Mouse (Mus musculus) heart, postnatal 0 days (tissue): ENCODE measurements at regions not wholly inside any gene's neighbourhood (a gene's known extent, or its start where the extent isn't known, plus 50 kb on each side); places are given as distances from the start of the nearest gene placed in this dataset.
"Not testable (repeated sequence)": the region's sequence is repeated elsewhere in the genome, so short reads cannot be mapped to it uniquely, and the experiment has no call there.

Source experiments
- ATAC-seq: fragments of 200-750 bp; cut with Nextera tagmentation; 2 replicates; pipeline ENCODE4 v1.8.0; 2017; ENCODE audit warnings: low read depth, moderate number of reproducible peaks, moderate library complexity; ENCODE audit not compliant: insufficient read depth
- DNase-seq: peaks from one replicate; pipeline ENCODE4 v3.0.0-alpha.2; 2016; ENCODE audit warnings: low spot score
- H3K27ac ChIP-seq: fragments of 300-500 bp; sonication (generic); 2 replicates; pipeline ENCODE4 v1.5.1; 2014; ENCODE audit warnings: low read depth, mild to moderate bottlenecking
- H3K27me3 ChIP-seq: fragments of 300-500 bp; sonication (generic); 2 replicates; pipeline ENCODE4 v1.6.1; 2014; ENCODE audit warnings: low read length, mixed read lengths; ENCODE audit not compliant: control insufficient read depth, insufficient read depth
- H3K36me3 ChIP-seq: fragments of 300-500 bp; sonication (generic); replicated peaks from 2 replicates; pipeline ENCODE4 v1.6.1; 2014; ENCODE audit warnings: low read length, mixed read lengths; ENCODE audit not compliant: control insufficient read depth, insufficient read depth
- H3K4me1 ChIP-seq: fragments of 300-500 bp; sonication (generic); 2 replicates; pipeline ENCODE4 v1.6.1; 2014; ENCODE audit warnings: antibody characterized with exemption; ENCODE audit not compliant: control insufficient read depth, insufficient read depth
- H3K4me2 ChIP-seq: fragments of 300-500 bp; sonication (generic); 2 replicates; pipeline ENCODE4 v1.6.1; 2014; ENCODE audit warnings: low read depth, mild to moderate bottlenecking, low read length, moderate library complexity
- H3K4me3 ChIP-seq: fragments of 300-500 bp; sonication (generic); 2 replicates; pipeline ENCODE4 v1.5.1; 2014; ENCODE audit warnings: low read depth, low read length
- H3K9ac ChIP-seq: fragments of 300-500 bp; sonication (generic); replicated peaks from 2 replicates; pipeline ENCODE4 v1.6.1; 2014; ENCODE audit warnings: low read depth, low read length, mixed read lengths
- H3K9me3 ChIP-seq: fragments of 300-500 bp; sonication (generic); replicated peaks from 2 replicates; pipeline ENCODE4 v1.6.1; 2016; ENCODE audit warnings: low read length; ENCODE audit not compliant: control insufficient read depth
- CTCF ChIP-seq: IDR thresholded peaks from 2 replicates; pipeline ENCODE4 v1.5.1; 2016; ENCODE audit warnings: antibody characterized with exemption, control low read depth, low read depth
- EP300 ChIP-seq: IDR thresholded peaks from 2 replicates; pipeline ENCODE4 v1.6.1; 2016; ENCODE audit warnings: antibody characterized with exemption, low read depth
- WGBS: fragments of 180-500 bp; shearing (Covaris S2); extraction: QIAGEN DNeasy Blood & Tissue Kit; methylation state at CpG from one replicate; pipeline ENCODE4 v1.1.7; 2014; 5-methylcytosine and 5-hydroxymethylcytosine counted together

DNA sequence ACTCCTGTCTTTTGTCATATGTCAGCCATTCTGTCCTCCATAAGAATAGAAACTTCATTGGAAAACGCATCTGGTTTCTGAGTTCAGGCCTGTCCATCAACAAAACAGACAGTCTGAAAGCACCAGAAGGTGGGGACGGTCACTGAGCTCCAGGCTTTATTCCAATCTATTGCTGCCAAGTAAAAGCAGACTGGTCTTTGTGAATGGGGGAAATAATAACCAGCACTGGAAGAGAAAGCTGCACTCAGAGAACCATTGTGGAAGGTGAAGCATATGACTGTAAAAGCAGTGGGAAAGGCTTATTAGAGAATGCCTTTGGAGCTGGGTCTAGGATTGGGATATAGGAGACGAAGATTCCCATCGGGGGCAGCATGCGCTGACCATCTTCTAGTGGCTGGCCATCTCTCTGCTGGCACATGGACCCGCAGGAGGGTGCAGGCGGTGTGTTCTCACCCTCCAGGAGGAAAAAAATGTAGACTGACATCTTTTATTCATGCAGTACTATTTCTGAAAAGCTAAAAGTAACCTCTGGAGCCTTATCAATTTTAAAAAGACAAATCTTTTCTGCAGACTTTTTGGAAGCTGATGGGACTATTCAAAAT lies 1638.0 kb downstream of the Car8 start:
- ATAC-seq (no peak), DNase-seq (no peak)
- Histone ChIP-seq H3K9ac (no peak overlapping the region), H3K27ac (no peak overlapping the region), H3K9me3 (no peaks in the 10 kb centered on the region), H3K4me3 (no peak overlapping the region), H3K4me2 (no peak overlapping the region), H3K36me3 (no peaks in the 10 kb centered on the region), H3K27me3 (no peaks in the 10 kb centered on the region), H3K4me1 (no peaks in the 10 kb centered on the region)
- TF ChIP-seq CTCF = no peak
- no peak for TF ChIP-seq EP300
- WGBS = 69% methylated on average over 7 of the region's 7 CpGs

DNA sequence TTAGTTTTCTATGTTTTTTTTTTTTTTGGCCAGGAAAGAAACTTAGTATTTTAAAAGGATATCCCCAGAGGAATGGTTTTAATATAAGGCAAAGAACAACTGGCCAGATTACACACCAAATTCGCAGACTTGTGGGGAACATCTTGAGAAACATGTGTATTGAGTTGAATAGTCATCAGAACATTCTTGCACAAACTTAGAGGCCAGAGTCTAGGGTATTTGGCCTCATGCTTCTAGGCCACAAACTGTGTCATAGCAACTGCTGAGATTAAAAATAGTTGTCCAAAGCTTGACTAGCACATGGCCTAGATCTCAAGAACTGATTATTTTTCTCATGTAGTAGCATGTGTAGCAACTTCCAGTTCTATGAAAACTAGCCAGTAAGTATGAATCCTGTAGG lies 1642.5 kb downstream of the Car8 start:
- H3K4me3 ChIP-seq = no peak overlapping the region
- 62% methylated on average over 1 of the region's 1 CpGs for WGBS
- no peak overlapping the region for H3K4me2 ChIP-seq
- no peak overlapping the region for H3K9ac ChIP-seq
- no peak for ATAC-seq
- no peak overlapping the region for H3K27ac ChIP-seq
- no peaks in the 10 kb centered on the region for H3K9me3 ChIP-seq
- TF ChIP-seq CTCF = no peak
- no peak for TF ChIP-seq EP300
- H3K4me1 ChIP-seq = no peaks in the 10 kb centered on the region
- H3K27me3 ChIP-seq = no peaks in the 10 kb centered on the region
- no peak for DNase-seq
- H3K36me3 ChIP-seq = no peaks in the 10 kb centered on the region

- ATAC-seq = not testable (repeated sequence)
These were observed 1646.0 kb downstream of the Car8 start for GRCm38 (mm10) chr4:6592890-6593289.

DNA sequence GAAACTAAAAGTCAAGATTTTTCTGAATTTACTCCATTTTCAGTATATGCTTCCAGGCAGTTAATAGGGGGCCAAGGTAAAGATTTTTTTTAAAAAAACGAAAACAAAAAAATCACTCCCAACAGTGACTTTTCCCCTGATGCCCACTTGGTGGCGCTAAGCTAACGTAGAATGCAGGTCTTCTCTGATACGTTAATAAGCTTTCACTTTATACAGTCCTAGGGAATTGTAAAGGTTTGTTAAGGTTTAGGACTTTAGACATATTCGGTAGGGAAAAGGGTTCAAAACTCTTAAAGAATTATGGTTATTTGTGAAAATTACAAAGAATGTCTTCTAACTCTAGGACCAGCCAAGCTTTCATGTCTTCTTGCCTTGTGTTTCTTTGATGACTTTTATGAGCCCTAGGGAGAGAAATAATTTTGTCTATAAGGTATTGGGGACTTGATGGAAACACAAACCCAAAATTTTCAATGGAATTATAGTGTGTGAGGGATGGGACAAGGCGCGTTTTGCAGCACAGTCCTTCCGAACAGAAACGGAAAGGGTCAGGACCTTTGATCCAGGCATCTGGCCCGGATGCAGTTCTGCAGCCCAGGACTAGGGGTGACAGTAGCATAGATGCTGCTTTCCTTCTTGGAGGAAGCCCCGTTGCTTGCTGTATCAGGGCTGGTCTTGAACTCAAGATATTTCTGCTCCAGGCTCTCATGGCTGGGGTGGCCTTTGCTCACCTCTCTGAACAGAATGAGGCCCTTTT lies 1677.1 kb downstream of the Car8 start:
- no peaks in the 10 kb centered on the region for H3K4me1 ChIP-seq
- H3K9ac ChIP-seq = no peak overlapping the region
- DNase-seq (peak; percentile 49), ATAC-seq (no peak)
- H3K4me3 ChIP-seq = no peak overlapping the region; the same call in 1 of the 2 replicates
- H3K27ac ChIP-seq = no peak overlapping the region
- H3K27me3 ChIP-seq = no peaks in the 10 kb centered on the region
- 34% methylated on average over 11 of the region's 11 CpGs for WGBS
- no peaks in the 10 kb centered on the region for H3K36me3 ChIP-seq
- TF ChIP-seq CTCF (peak; percentile 84), EP300 (no peak)
- H3K9me3 ChIP-seq = no peaks in the 10 kb centered on the region
- H3K4me2 ChIP-seq = peak overlapping the region; percentile 44

More at GRCm38 (mm10) chr4:6592890-6593289, 1646.0 kb downstream of the Car8 start:
- not testable (repeated sequence) for H3K4me3 ChIP-seq, H3K36me3 ChIP-seq, H3K9ac ChIP-seq, H3K27ac ChIP-seq, H3K27me3 ChIP-seq, H3K9me3 ChIP-seq, H3K4me1 ChIP-seq, DNase-seq, H3K4me2 ChIP-seq
- 65% methylated on average over 3 of the region's 3 CpGs for WGBS

GRCm38 (mm10) chr4:6539626-6540025 lies 1699.2 kb downstream of the Car8 start:
- ATAC-seq = no peak
- Histone ChIP-seq H3K4me3 (no peak overlapping the region), H3K9ac (no peak overlapping the region), H3K4me2 (no peak overlapping the region), H3K9me3 (no peaks in the 10 kb centered on the region), H3K27me3 (no peaks in the 10 kb centered on the region), H3K36me3 (no peaks in the 10 kb centered on the region), H3K27ac (no peak overlapping the region), H3K4me1 (no peaks in the 10 kb centered on the region)
- no peak for DNase-seq
- TF ChIP-seq CTCF (no peak), EP300 (no peak)
- 90% methylated on average over 5 of the region's 5 CpGs for WGBS

DNA sequence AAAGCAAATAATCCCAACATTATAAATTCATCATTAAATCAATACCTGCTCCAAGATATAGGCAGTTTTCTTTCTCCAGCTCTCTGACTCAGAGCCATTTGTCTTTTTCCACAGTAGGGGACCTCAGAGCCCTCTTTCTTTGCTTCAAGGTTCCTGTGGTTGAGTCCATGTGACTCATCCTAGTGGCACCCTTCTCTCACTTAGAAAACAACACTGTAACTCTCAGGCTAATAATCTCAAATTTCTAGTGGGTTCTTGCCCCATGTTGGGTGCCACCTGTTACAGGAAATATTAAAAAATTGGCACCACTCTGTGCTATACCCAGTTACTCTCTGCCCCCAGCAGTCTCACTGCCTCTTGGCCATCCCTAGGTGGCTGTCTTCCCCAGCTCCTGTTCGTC lies 1706.4 kb downstream of the Car8 start:
- 76% methylated on average over 1 of the region's 1 CpGs for WGBS
- ATAC-seq = no peak

More for the DNA sequence above, 1706.4 kb downstream of the Car8 start:
- TF ChIP-seq CTCF (no peak), EP300 (no peak)
- no peak overlapping the region for H3K9ac ChIP-seq
- H3K27me3 ChIP-seq = no peaks in the 10 kb centered on the region
- no peaks in the 10 kb centered on the region for H3K36me3 ChIP-seq
- DNase-seq = no peak
- no peak overlapping the region for H3K27ac ChIP-seq
- H3K9me3 ChIP-seq = no peaks in the 10 kb centered on the region
- H3K4me2 ChIP-seq = no peak overlapping the region
- H3K4me3 ChIP-seq = no peak overlapping the region
- no peaks in the 10 kb centered on the region for H3K4me1 ChIP-seq
